Mouse (Mus musculus): ENCODE data around the gene Engase.

The Engase gene

DNA sequence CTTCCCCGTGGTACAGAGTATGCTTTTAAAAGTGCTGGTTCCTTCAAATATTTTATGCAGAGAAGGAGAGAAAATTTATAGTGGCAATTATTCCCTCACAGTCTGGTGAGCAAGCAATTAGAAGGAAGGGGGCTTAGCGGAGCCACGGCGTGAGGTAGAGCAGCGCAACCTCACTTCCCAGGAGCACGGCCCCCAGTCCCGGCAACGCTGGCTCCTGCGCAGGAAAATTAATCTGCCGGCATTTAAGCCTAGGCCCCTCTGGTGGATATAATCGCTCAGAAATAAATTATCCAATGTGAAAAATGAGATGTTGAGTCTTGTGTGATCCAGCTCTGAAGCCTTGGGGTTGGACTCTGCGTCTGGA, 12.3 kb downstream of the Engase start:
- DNase-seq = no peak

DNA sequence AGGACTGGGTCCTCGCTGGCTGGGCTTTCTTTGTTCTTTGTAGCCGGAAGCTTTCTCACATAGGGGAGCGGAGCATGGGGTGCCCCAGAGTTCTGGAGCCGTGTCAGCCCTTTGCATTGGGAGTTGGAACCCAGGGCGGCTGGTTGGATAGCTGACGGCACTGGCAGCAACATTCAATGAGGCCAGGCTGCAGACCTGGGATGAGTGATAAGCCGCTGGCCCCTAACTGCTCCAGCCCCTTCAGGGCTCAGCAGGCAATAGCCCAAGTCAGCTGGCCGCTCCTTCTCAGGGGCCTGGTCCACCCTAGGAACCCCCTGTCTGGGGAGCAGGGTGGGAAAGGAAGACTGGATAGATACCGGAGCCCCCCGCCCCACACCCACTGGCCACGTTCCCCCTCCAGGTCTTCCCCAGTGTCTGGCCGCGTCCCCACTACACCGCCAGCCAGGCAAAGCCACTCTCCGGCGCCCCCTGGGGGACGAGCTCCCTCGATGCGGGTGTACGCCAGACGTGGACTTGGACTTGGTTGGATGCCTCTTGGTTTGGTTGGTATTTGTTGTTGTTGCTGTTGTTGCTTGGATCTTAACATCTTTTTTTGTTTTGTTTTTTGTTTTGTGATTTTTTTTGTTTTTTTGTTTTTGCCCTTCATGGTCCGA, 14.1 kb downstream of the Engase start:
- peak; percentile 71 to 80 for DNase-seq

- no peak for DNase-seq
These were observed 14.6 kb downstream of the Engase start for GRCm38 (mm10) chr11:118491230-118491629.

DNA sequence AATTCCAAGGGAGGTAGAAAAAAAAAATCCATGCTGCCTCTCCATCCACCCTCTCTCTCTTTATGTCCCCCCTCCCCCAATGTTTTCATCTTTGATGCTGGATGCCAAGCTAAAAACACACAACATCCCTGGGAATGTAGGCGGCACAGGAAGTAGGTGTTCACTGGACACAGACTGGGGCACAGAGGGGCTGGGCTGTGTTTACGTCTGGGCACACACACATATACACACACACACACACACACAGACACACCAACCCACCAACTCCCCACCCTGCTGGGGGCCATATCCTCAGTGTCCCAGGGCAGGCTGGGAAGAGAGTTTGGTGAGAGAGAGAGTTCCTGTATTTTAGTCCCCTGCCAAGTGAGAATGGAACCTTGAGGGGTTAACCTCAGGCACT, 16.8 kb downstream of the Engase start:
- DNase-seq = no peak

DNA sequence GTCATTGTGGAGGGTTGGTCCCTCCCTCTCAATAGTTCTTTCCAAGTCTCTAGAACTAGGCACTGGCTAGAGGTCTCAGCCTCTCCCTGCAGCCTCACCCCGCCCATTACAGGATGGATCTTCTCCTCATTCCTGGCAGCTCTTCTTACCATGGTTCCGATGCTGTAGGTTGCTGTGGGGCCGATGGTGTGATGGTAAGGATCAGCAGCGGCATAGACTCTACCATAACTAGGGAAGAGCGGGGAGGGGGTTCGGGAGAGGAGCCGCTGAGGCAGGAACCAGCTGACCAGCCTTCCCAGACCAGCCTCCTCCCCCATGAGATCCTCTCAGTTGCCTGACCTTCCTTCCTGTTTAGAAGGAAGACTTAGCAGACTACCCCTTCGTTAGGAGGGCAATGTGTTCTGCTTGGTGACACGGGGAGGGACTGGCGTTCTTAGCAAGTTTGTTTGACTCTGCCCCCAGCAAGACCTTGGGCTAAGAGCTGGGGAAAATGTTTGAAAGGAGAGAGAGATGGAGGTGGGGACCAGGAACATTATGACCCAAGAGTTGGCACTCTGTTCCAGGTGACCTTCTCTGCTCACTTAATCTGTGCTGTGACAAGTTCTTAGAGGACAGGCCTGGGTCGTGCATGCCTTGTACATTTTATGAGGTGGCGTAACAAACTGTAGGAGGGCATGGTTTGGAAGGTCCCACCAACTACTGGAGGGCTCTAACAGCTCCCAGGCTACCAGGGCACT, 17.5 kb downstream of the Engase start:
- DNase-seq = peak in 1 of 2 experiments; percentile 36

DNA sequence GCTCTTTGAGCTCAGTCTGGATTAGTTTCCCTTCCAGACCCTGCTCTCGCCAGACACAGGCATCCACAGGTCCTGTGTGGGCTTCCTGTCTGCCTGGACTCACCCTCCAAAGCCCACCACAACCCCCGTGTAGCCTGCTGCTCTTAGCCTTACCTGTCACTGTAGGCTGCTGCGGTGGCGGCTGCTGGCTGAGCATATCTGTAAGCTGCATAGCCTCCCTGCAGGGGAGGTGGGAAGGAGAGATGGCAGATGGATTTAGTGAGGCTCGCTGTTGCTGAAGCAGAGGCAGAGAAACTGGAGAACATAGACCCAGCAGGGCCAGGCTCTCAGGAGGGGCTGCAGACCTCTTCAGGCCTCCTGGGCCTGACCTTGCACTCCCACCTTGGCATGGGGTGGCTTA, 18.4 kb downstream of the Engase start:
- no peak for DNase-seq

DNA sequence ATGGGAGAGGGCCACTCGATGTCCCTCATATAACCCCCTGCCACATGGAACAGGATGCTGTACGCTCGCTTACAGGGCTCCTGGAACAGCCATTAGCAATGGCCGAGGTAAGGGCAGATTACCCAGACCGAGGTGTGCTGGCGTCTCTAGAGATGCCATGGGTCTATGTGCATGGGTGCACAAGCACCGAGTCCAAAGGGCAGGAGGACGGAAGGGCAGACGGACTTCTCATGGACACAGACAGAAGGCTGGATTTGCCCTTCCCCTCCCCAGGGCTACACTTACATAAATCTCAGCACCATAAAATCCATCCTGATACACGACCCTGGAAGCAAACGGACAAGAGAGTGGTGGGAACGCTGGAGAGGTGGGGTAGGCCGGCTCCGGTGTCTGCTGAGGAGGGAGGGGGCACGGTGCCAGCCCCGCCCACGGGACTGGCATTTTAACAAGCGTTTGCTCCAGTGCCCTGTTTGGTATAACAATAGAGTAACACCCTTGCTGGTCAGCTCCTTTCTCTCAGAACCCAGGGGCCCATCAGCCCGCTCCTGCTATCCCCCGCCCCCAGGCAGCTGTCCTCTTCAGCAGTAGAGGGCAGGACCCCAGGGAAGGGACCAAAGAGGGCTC, 19.5 kb downstream of the Engase start:
- DNase-seq = peak; percentile 71 to 88

- no peak for DNase-seq
These were observed 26.4 kb downstream of the Engase start for GRCm38 (mm10) chr11:118502990-118503389.

- DNase-seq = no peak
These were observed 27.0 kb downstream of the Engase start for GRCm38 (mm10) chr11:118503418-118504179.

DNA sequence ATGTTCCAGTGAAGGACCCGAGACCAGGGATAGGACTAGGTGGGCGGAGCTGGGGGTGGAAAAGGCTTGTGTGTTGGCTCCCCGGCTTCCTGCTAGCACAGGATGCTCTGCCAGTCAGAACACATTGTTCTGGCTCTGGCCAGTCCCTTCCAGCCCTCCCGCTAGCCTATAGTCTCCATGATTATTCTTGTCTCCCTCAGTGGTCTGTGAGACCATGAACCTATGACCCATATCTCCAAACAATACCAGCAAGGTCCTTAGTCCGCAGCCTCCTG, 27.5 kb downstream of the Engase start:
- peak; percentile 20 to 65 for DNase-seq

GRCm38 (mm10) chr11:118507095-118507494, 30.5 kb downstream of the Engase start:
- no peak for DNase-seq

- DNase-seq = peak; percentile 81
These were observed 31.3 kb downstream of the Engase start for GRCm38 (mm10) chr11:118507904-118508303.

DNA sequence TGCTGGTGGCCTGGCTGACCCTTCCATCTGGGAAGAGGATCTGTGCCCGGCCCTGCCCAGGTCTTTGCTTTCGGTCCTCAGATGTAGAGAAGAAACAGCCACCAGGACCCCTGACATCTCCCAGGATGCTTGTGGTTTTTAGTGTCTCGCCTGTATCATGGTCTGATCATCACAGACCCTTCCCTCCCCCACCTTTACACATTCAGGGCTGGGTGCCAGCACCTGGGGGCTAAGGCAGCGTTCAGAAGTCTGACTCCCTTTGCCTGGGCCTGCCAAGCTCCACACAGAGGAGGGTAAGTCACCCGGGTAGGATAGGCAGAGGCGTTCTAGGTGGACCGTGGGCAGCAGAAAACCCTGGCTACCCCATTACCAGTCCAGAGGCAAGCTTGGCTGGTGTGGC, 31.7 kb downstream of the Engase start:
- no peak for DNase-seq

GRCm38 (mm10) chr11:118511851-118512250, 35.2 kb downstream of the Engase start:
- peak; percentile 79 to 85 for DNase-seq

DNA sequence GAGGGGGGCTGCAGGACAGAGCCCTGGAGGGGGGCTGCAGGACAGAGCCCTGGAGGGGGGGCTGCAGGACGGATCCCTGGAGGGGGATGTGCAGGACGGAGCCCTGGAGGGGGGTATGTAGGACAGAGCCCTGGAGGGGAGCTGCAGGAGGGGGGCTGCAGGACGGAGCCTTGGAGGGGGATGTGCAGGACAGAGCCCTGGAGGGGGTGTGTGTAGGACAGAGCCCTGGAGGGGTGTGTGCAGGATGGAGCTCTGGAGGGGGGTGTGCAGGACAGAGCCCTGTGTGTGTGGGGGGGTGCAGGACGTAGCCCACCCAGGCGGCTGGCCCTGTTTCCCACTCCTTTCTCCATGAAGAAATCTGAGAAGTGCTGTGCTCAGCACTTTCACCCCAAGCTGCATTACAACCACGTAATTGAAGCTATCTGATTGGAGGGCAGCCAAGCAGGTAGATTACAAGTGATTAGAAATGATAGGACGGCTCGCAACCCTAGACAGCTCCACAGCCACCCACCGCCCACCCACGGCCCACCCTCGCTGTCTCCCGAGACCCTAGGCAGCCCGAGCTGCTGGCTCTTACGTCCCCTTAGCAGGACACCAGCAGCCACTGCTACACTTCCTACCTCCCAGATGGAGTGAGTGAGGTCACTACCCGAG, 35.8 kb downstream of the Engase start:
- DNase-seq = no peak

DNA sequence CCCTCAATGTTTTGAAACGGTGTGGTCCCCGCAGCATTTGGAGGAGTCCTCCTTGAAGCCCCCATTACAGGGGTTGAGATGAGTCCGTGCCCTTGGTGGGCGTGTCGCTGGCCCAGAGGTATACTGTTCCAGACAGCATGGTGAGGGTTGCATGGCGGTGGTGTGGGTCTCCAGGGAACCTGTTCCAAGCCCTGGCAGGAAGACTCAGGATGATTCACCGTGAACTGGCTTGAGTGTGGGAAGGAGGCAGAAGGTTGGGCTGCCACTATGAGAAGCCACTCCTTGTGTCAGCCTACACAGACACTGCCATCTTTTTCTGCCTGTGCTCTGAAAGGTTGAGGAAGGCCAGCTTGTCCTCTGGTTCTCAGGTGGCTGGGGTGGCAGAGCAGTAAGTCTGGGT, 41.3 kb downstream of the Engase start:
- DNase-seq = no peak

DNA sequence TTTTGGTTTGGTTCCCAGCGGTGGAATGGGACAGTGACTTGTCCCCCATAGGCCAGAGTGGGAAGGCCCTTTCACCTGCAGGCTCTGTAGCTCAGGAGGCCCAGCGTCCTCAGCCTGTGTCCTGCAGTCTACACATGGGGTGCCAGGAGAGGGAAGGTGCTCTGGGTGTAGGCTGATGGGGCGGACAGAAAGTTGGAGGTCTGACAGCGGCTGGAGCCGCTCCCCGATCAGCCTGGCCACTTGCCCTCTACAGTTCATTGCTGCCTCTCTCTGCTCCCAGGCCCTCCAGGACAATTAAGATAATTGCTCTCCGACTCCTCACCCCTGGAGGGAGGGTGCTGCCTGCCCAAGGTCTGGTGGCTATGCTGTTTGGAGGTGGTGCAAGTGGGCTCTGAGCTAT, 42.1 kb downstream of the Engase start:
- no peak for DNase-seq

DNA sequence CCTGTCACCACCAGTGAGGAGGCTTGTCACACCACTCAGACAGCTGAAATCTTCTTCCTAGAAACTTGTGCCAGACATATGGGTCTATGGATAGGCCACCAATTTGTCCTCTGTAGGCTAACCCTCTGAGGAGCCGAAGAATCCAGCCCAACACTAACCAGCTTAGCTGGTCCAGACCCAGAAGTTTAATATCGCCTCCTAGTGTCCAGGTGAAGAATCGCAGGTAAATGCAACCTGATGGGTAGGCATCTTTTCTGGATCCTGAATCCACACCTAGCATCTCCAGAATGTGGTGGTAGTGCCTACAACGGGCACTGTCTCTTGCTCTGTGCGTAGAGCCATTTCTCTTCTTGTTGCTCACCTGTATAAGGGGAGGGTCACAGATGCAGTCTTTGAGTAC, 43.6 kb downstream of the Engase start:
- no peak for DNase-seq

DNA sequence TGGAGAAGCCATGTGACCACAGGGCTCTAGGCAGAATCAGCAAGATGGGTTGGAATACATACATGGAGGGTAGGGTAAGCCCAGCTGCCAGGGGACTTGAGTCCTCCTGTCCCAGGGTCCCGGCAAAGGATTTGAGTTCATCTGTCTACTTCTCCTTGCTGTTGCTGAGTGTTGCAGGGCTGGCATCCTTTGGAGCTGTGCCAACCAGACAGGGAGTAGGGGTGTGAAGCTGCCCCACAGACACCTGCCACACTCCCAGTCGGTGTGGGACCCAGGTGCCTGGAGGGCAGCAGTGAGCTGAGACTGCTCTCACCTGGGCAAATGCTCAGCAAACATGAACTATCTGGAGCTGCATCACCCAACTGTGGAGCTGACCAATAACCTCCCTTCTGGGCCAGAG, 44.3 kb downstream of the Engase start:
- no peak for DNase-seq

- DNase-seq = no peak
These were observed 47.0 kb downstream of the Engase start for GRCm38 (mm10) chr11:118523496-118524145.

GRCm38 (mm10) chr11:118525059-118525458, 48.4 kb downstream of the Engase start:
- DNase-seq = no peak

DNA sequence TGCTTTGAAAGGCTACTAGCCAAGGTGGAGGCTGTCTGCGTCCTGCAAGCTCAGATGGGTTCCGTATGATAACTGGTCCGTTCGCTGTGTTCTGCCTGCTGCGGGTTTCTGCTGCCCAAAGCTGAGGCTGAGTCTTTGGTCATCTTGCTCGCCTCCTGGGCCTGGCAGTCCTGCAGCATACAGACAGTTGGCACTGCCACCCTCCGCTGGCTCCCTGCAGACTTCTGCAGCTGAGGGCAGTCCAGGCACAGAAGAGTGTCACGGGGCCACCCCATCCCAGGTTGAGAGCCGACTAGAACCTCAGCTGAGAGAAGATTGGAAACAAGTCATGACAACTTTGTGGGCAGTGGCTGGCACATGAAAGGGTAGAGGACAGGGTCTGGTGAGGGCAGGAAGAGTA, 52.1 kb downstream of the Engase start:
- DNase-seq = no peak

DNA sequence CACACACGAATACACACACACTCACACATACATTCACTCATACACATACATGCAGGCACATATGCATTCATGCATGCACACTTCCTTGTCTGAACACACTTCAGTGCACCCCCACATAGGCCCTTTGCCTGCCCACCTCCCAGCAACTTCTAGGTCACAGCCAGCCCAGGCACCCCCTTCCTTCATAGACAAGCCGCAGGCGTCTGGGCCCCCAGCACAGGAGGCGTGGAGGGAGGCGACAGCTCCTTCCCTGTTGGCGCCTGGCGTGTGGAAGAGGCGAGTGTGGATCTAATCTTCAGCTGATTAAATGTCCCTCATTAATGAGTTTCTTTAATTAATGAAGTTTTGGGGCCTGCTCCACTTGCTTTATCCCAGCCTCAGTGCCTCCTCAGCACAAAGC, 53.7 kb downstream of the Engase start:
- no peak for DNase-seq

All from kidney, postnatal 25 days (tissue).